Mouse (Mus musculus): ENCODE results near the gene Aqp2.

Aqp2 gene

GRCm38 (mm10) chr15:99578802-99579485, at the start of gene Aqp2:
Gene Aqp2 (plus strand): TSS chr15:99579055.
- no peak for DNase-seq (ENCODE audit: low spot score in 2 of 2)

GRCm38 (mm10) chr15:99531146-99531545, 47.7 kb upstream of the Aqp2 start:
- no peak for DNase-seq (ENCODE audit: low spot score in 2 of 2)

GRCm38 (mm10) chr15:99532023-99532422, 46.8 kb upstream of the Aqp2 start:
- DNase-seq (ENCODE audit: low spot score in 2 of 2): no peak

- no peak for DNase-seq (ENCODE audit: low spot score in 2 of 2)
These were observed 41.7 kb upstream of the Aqp2 start for GRCm38 (mm10) chr15:99536889-99537862.

GRCm38 (mm10) chr15:99539891-99540290, 39.0 kb upstream of the Aqp2 start:
- no peak for DNase-seq (ENCODE audit: low spot score in 2 of 2)

- no peak for DNase-seq (ENCODE audit: low spot score in 2 of 2)
These were observed 34.8 kb upstream of the Aqp2 start for GRCm38 (mm10) chr15:99544047-99544446.

GRCm38 (mm10) chr15:99546596-99546995, 32.3 kb upstream of the Aqp2 start:
- DNase-seq (ENCODE audit: low spot score in 2 of 2): no peak

- no peak for DNase-seq (ENCODE audit: low spot score in 2 of 2)
These were observed 31.1 kb upstream of the Aqp2 start for GRCm38 (mm10) chr15:99547732-99548131.

- DNase-seq (ENCODE audit: low spot score in 2 of 2): no peak
These were observed 29.0 kb upstream of the Aqp2 start for GRCm38 (mm10) chr15:99549901-99550300.

- DNase-seq (ENCODE audit: low spot score in 2 of 2): no peak
These were observed 25.1 kb upstream of the Aqp2 start for GRCm38 (mm10) chr15:99553767-99554166.

- DNase-seq (ENCODE audit: low spot score in 2 of 2): no peak
These were observed 19.9 kb upstream of the Aqp2 start for GRCm38 (mm10) chr15:99558947-99559346.

GRCm38 (mm10) chr15:99560246-99560645, 18.6 kb upstream of the Aqp2 start:
- DNase-seq (ENCODE audit: low spot score in 2 of 2): no peak

GRCm38 (mm10) chr15:99567371-99567770, 11.5 kb upstream of the Aqp2 start:
- no peak for DNase-seq (ENCODE audit: low spot score in 2 of 2)

GRCm38 (mm10) chr15:99568682-99569081, 10.2 kb upstream of the Aqp2 start:
- DNase-seq (ENCODE audit: low spot score in 2 of 2): no peak

GRCm38 (mm10) chr15:99569123-99569522, 9.7 kb upstream of the Aqp2 start:
- no peak for DNase-seq (ENCODE audit: low spot score in 2 of 2)

- no peak for DNase-seq (ENCODE audit: low spot score in 2 of 2)
These were observed 4.8 kb downstream of the Aqp2 start for GRCm38 (mm10) chr15:99583463-99584344.

- no peak for DNase-seq (ENCODE audit: low spot score in 2 of 2)
These were observed 5.8 kb downstream of the Aqp2 start for GRCm38 (mm10) chr15:99584407-99585202.

- DNase-seq (ENCODE audit: low spot score in 2 of 2): no peak
These were observed 6.9 kb downstream of the Aqp2 start for GRCm38 (mm10) chr15:99585741-99586140.

- no peak for DNase-seq (ENCODE audit: low spot score in 2 of 2)
These were observed 7.7 kb downstream of the Aqp2 start for GRCm38 (mm10) chr15:99586525-99586924.

- no peak for DNase-seq (ENCODE audit: low spot score in 2 of 2)
These were observed 10.4 kb downstream of the Aqp2 start for GRCm38 (mm10) chr15:99589237-99589636.

- DNase-seq (ENCODE audit: low spot score in 2 of 2): no peak
These were observed 10.8 kb downstream of the Aqp2 start for GRCm38 (mm10) chr15:99589704-99590103.

All from spleen, postnatal 4 days (tissue).